Mouse (Mus musculus) heart, postnatal 36 days (tissue): ENCODE data around the gene Acbd3. TPM values are rescaled to one million over a fixed set of nuclear protein-coding genes. Genes with fewer than 3 reads are reported as not detected.

ENCODE experiments used
- DNase-seq, 2 experiments: peaks; one replicate each; pipeline ENCODE4 v3.0.0; 2021 to 2022
- intact Hi-C: fragments of 180-260 bp; cut with DNase I; formaldehyde crosslinking; loops from one replicate; pipeline ENCODE4 v1.15.1; 2025
- total RNA-seq, 2 experiments: library from RNA; stranded (reverse); gene quantifications; 2 replicates each; pipeline ENCODE4 v1.2.3; 2021

Acbd3 gene
- total RNA-seq = 10 to 100 TPM; 22.5 to 23.4 TPM

DNA sequence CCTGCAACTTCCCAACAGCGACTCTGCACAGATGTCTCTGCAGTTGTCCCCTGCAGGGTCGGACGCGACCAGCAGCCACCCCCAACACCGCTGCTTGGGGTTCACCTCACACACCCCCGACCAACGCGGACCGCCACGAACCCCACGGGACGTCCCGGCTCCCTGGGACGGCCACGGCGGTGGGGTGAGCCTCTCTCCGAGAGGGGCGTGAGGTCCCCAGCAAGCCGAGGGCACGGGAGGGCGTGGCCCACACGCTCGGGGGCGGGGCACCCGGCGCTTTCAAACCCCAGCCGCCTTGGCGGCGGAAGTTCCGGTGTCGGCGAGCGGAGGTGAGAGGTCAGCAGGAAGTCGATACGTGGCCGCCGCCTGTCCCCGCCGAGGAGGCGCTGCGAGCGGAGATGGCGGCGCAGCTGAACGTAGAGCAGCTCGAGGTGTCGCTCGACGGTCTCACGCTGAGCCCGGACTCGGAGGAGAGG lies at the start of gene Acbd3:
Gene Acbd3 (plus strand): TSS at position 340 of the 476 bp plus-strand sequence.
- DNase-seq = peak; percentile 89 to 91

DNA sequence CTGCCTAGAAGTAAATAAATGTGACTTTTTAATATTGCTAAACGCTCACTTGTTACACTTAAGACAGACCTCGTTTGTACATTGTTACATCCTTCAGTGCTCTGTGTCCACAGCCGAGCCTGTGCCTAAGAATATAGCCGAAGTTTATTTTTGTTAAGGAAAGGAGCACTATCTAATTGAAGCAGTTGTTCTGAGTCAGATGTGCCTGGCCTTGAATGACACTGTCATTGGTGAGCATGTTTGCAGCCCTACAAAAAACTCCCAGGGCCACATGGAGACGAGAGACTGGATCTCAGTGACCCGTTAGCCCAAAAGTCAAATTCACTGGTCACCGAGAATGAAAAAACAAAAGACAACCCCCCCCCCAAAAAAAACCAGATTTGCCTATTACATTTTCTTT lies 34.6 kb upstream of the Acbd3 start:
- DNase-seq = no peak
- intact Hi-C loops = no loop called here

More for the DNA sequence above, at the start of gene Acbd3:
- intact Hi-C loops = loop anchor here (1.0 kb wide), 1 partner anchor 88 kb away; the partner anchor contains the start of gene H3f3a

DNA sequence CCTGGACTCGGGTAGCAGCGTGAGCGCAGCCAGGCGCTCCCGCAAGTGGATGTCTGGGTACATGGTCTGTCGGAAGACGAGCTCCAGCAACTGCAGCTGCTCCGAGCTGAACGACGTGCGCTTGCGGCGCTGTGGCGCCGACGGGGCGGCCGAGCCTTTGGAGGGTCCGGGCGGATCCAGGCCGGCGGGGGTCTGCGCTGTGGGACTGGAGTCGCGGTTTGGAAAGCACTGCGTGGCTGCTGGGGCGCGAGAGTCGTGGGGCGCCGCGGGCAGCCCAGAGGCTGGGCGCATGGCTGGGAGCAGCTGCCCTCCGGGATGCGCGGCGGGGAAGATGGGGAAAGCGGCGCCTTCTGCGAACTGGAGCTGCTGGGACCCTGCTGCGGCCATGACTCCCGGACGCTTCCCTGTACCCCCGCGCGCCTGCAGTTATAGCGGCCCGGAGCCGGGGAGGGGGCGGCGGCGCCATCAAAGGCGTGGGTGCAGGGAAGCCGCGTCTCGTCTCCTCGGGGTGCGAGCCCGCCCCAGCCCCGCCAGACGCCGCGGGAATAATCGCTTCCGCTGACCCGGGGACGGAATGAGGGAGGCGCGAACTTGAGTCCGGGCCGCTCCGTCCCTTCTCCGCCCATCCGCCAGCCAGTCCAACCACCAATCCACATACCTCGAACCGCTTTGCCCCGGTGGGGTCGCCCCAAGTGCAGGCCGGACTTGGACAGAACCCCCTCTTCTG lies 29.1 kb upstream of the Acbd3 start, which contains the start of gene Mixl1:
Gene Mixl1 (minus strand): TSS at position 409 of the 727 bp plus-strand sequence.
- DNase-seq = no peak
- intact Hi-C loops = no loop called here

DNA sequence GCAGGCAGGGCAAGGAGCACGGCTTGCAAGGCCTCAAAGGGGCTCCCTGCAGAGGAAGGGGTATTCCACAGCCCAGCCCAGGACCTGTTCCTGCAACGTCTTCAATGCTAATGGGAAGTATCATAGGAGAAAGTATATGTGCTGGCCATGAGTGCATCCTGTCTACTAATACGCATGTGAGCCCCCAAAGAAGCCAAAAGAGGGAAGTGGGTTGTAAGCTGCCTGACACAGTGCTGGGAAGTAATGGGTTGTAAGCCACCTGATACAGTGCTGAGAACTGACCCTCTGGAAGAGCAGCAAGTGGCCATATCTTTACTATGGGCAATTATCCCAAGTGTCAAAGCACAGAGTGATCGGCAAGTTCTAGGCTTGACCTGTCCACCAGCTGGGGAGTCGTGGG lies 27.8 kb upstream of the Acbd3 start:
- no peak for DNase-seq
- intact Hi-C loops = no loop called here

DNA sequence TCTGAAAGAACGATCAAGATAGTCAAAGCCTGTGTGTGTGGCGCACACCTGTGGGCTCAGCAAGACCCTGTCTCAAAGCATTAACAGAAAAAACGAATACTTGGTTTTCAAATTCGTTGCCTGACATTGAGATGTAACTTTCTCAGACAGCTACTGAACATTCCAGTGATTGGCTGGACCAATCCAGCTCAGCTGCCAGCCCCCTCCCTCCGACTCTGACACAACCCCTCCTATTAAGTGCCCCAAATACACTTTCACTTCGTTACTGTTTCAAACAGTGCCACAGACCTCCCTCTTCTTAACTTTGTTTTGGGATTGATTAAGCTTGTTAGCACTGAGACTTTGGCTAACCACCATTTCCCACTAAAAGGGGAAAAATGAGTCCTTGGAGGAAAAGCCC lies 22.4 kb upstream of the Acbd3 start:
- no peak for DNase-seq
- intact Hi-C loops = no loop called here

DNA sequence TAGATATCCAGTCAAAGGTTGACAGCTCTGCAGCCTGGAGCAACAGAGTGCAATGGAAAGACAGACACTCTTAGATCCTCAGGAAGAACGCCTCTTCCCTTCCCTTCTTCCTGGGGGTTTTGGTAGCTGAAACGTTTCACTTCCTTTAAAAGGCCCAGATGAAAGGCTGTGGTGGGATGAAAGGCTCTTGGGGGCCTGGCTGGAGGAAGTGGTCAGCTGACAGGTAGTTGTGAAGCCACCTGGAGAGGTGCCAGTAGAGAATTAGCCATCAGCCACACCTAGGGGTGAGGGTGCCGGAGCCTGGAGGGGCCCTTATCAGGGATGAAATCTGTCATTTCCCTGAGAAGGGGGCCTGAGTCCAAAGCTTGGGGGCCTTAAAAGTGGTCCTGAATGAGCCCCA lies 18.5 kb upstream of the Acbd3 start:
- intact Hi-C loops = no loop called here

DNA sequence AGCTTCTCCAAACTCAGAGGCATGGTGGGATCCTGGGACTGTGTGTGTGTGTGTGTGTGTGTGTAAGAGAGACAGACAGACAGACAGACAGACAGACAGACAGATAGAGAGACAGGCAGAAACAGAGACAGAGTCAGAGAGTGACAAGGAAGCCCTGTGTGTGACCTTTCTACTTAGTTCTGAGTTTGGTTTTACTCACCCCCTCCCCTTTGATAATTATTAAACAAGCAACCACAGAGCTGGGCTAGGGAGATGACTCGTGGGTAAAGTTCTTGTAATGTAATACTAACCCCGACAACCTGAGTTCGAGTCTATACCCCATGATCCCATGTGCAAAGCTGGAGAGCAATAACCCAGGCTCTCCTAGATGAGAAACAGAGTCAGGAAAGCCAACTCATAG lies 18.0 kb upstream of the Acbd3 start:
- intact Hi-C loops = no loop called here
- DNase-seq = no peak

More for the DNA sequence above, 18.5 kb upstream of the Acbd3 start:
- no peak for DNase-seq

DNA sequence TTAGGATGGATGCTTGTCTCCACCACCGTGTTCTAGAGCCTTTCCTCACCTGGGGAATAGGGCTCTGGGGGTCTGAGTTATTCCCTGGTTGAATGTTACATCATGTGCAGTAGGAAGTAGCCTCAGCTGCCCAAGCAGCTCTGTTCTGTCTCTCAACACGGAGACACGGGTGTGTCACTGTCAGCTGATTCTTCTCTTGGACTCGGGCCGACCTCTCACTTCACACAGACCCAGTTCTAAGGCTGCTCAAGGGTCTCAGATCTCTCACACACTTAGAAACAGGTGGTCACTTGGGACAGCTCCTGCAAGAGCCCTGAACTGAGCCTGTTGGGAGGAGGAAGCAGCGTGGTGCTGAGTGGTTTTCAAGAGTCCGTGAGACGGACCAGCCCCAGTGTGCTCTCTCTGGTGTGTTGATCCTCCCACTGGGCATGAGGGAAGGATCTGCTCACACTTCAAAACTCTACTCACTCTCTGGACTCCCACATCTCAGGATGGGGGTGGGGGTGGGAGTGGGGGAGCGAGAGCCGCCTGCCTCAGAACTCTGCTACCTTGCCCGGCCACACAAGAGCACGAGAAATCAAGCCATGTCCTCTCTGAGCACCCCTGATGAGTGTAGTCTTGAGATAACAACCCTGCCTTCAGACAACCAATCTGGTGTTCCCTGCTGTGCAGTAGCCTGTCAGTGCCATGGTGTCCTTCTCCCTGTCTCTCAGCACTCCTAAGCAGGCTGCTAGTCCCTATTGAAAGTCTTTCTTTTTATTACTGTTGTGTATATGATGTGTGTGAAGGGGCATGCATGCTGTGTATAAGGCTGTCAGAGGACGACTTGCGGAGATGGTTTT lies 16.7 kb upstream of the Acbd3 start:
- DNase-seq = no peak
- intact Hi-C loops = no loop called here

DNA sequence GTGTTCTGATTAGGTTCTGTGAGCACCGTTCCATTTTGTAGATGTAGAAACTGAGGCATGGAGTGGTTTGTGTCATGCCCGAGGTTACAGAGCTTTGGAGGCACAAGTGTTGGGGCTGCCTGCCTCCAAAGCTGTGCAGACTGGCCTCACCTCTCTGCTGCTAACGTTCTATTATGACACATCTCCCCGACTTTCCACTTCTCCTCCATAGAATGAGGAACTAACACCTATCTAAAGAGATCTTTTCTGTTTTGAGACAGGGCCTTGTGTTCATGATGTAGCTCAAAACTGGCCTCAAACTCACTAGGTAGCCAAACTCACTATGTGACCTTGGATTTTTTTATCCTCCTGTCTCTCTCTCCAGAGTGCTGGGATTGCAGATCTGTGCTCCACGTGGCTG lies 7.1 kb upstream of the Acbd3 start:
- intact Hi-C loops = no loop called here
- DNase-seq = no peak

DNA sequence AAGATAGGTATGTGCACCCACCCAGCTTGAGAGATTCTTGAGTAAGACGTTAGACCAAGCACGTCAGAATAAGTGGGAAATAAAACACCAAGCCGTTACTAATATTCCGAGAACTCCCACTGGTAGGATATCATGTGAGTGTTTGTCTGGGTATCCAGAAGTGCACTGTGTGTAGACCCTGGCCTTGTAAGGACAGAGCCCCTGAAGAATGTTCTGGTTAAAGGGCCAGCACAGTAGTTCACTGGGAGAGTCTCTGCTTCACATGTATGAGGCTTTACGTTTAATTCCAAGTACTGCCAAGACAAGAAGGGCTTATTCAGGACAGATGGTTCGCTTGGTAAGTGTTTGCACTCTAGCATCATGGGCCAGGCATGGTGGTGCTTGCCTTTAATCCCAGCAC lies 6.4 kb upstream of the Acbd3 start:
- DNase-seq = no peak
- intact Hi-C loops = no loop called here

DNA sequence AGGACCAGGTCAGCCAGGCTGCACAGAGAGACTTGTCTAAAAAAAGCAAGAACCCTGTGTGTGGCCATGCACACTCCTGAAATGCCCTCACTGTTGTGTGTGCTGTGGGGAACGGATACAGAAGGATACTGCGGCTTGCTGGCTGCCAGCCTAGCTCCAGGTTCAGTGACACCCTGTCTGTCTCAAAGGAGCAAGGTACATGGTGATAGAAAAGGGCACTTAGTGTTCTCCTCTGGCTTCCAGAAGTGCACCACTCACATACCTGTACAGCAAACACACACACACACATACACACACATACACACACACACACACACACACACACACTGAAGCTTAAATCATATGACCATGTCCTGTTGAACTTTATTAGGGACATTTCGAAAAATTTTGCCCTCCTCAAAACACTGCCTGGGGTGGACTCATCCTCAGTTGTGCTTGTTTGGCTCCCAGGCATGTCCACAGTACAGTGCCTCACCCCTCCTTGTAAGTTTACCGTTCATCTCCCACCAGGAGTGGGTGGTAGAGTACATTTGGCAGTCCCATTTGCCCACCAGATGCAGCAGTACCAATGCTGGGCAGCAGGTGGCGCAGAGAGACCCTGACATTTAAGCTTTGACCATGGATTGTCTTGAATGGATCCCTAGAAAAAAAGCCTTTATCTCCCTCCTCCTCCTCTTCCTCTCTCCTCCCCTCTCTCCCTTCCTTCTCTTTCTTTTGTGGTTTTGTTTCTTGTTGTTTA lies 5.7 kb upstream of the Acbd3 start:
- intact Hi-C loops = loop anchor here (1.0 kb wide), 1 partner anchor 44 kb away; no protein-coding TSS in a partner anchor
- DNase-seq = peak; percentile 85 to 92

DNA sequence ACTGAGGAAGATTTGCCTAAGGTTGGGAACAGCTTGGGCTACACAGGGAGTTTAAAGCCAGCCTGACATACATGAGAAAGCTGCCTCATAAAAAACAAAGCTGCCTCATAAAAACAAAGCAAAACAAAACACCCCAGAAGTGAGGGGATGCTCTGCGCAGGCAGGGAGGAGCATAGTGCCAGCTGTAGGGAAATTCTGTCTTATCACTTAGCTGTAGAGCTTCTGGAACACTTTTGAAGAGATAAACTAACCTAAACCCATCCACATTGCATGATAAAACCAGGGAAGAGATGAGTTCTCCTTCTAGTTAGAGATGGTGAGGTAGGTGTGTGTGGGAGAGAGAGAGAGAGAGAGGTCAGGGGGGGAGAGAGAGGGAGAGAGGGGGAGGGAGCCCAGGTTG lies 3.2 kb upstream of the Acbd3 start:
- DNase-seq = no peak
- intact Hi-C loops = no loop called here

DNA sequence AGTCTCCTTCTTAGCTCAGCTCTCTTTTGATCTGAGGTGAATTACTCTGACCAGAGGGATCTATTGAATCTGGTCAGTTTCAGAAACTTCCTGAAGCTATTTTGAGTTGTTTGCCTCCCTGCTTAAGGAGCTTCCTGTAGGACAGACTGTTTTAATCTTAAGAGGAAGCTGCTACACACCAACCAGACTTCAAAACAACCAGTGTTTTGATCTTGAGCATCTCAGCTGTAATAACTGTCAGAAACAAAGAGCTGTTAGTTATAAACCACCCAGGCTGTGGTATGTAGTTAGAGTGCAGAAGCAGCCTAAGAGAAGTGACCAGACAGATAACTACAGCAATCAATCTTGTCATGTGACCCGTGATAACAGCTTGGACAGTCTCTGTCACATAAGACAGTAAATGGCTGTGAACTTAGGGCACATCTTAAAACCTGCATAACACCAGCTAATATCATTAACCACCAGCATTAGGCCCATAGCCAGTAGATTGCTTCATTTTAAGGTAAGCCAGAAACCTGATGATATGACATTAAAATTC lies 2.1 kb upstream of the Acbd3 start:
- no peak for DNase-seq
- intact Hi-C loops = no loop called here

DNA sequence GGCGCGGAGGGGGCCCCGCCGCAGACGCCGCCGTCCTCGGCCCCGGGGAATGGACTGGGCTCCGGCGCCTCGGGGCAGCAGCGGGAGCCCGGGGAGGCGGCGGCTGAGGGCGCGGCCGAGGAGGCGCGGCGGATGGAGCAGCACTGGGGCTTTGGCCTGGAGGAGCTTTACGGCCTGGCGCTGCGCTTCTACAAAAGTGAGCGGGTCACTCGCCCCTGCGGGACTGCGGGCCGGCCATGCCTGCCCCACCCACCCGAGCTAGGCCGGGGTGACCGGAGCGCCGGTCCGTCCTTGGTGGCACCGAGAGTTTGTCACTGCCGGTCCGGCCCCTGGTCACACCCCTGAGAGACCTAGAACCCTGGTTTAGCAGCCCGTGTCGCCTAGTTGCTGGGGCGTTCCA lies 340 bp downstream of the Acbd3 start:
- intact Hi-C loops = loop anchor here (1.0 kb wide), 1 partner anchor 87 kb away; the partner anchor contains the start of gene H3f3a
- no peak for DNase-seq

DNA sequence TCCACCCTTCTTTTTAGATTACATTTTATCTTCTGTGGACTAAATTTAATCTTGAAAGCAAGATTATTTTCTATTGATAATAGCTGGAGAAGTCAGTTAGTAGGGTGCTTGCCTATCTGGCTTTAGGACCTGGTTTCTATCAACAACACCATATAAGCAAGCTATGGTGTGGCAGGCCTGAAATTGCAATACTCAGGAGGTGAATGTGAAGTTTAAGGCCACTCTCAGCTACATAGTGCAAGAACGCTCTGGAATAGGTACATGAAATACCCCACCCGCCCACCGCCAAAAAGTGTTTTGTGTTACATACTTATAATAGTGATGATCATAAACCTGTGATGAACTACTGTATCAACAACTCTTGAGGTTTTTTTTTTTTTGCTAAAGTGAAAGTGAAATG lies 3.4 kb downstream of the Acbd3 start:
- intact Hi-C loops = no loop called here

DNA sequence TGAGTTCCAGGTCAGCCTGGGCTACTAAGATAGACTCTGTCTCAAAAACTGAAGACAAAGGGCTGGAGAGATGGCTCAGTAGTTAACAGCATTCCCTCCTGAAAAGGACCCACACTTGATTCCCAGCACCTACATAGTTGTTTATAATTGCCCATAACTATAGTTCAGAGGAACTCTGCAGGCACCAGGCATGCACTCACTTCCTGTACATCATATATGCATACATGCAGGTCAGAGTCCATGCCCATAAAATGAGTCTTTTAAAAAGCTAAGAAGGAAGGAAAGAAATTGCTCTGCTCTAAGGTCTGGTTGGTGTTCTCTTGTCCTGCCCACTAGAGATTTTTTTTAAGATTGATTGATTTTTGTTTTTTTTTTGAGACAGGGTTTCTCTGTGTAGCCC lies 22.0 kb downstream of the Acbd3 start:
- DNase-seq = no peak
- intact Hi-C loops = no loop called here

More for the DNA sequence above, 3.4 kb downstream of the Acbd3 start:
- DNase-seq = no peak

DNA sequence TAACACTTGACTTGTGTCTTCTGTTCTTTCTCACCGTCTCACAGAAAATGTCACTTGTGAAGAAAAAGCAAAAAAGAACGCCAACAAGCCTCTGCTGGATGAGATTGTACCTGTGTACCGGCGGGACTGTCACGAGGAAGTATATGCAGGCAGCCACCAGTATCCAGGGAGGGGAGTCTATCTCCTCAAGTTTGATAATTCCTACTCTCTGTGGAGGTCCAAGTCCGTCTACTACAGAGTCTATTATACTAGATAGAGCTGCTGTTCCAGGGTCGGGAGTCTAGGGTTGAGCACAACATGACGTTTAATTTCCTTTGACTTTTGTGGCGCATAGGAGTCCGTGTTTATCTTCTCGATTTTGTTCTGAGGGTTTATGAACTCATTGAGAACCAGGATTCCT lies 26.3 kb downstream of the Acbd3 start:
- no peak for DNase-seq
- intact Hi-C loops = no loop called here

DNA sequence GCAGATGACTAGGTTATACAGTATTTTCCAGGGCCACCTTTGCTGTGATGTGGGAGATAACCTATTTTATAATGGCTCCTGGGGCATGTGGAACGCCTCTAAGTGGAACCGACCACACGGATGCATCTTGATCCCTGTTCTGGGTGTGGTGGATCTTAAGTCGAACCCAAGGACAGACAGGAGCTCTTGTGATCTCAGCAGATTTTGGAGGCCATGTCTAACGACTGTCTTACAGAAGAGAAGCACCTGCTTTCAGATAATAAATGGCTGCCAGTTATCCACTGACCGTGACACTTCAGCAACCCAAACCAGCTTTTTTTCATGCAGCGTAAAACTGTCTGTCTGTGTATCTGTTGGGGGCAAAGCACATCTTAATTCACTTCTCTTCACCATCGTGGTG lies 28.5 kb downstream of the Acbd3 start:
- no peak for DNase-seq
- intact Hi-C loops = loop anchor here (2.0 kb wide), 1 partner anchor 20 kb away; no protein-coding TSS in a partner anchor

DNA sequence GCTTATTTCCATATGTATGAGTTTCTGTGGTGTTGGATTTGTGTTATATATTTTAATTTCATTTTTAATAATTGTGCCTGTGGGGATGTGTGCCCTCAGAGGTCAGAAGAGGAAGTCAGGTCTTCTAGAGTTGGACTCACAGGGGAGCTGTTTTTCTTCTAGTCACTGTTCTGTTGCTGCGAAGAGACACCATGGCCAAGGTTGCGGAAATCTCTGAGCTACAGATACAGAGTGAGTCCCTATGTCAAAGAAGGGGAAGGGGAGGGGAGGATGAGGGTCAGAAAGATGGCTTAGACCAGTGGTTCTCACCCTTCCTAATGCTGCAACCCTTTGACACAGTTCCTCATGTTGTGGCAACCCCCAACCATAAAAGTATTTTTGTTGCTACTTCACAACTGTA lies 30.9 kb downstream of the Acbd3 start:
- intact Hi-C loops = no loop called here
- no peak for DNase-seq

DNA sequence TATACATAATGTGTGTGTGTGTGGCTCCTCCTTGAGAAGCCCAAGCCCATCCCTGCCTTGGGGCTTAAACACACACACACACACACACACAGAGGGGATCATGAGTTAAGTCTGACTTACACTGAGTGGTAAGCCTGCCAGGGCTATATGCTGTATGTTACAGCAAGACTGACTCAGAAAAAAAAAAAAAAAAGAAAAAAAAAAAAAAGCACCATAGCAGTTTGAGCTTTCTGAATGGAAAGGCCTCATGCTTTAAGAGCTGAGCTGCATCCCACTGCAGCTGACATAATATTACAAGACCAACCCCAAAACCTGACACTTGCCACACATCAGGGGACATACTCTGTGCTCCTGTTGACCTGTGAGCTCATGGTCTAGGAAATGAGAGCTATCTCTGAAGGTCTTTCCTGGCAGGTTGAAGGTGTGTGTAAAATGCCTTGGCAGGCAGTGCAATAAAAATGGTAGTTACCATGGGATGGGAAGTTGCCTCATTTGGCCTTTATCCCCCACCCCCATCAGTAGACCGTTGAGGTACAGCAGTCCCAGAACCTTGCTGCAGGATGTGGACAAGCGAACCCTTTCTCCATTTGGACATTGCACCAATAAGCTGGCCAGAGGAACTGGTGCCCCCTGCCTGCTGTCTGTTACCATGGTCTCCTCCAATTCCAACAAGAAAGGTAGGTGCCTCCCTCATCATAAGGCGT lies 31.6 kb downstream of the Acbd3 start:
- DNase-seq = no peak
- intact Hi-C loops = no loop called here
